Mouse (Mus musculus) CH12.LX (cell line): ENCODE measurements around the gene Adam15. TPM values are rescaled to one million over a fixed set of nuclear protein-coding genes. Genes with fewer than 3 reads are reported as not detected.

Experiments used
- DNase-seq: peaks from one replicate; pipeline ENCODE4 v3.0.0-alpha.2; 2013; ENCODE audit errors: extremely low read depth
- H3K27ac ChIP-seq: 2 replicates; pipeline ENCODE4 v1.5.1; 2012; ENCODE audit warnings: low read depth, mild to moderate bottlenecking, control low read depth, moderate library complexity; ENCODE audit not compliant: insufficient read depth
- H3K27me3 ChIP-seq: replicated peaks from 2 replicates; pipeline ENCODE3; 2012; ENCODE audit warnings: inconsistent platforms
- H3K36me3 ChIP-seq, 2 experiments: replicated peaks in 1 of 2; 2 replicates each; pipeline versions ENCODE3 to v1.6.1; 2012; ENCODE audit warnings: inconsistent platforms in 1 of 2, low read length in 1 of 2, mild to moderate bottlenecking in 1 of 2, mixed read lengths in 1 of 2, moderate library complexity in 1 of 2; ENCODE audit not compliant: control insufficient read depth in 1 of 2, insufficient read depth in 1 of 2
- H3K4me1 ChIP-seq, 2 experiments: 2 replicates each; pipeline ENCODE4 v1.6.1; 2012; ENCODE audit warnings: inconsistent platforms in 1 of 2, moderate library complexity in 1 of 2; ENCODE audit not compliant: insufficient read depth in 2 of 2, control insufficient read depth in 1 of 2
- H3K4me2 ChIP-seq: 2 replicates; pipeline ENCODE4 v1.6.1; 2012; ENCODE audit warnings: low read depth, mild to moderate bottlenecking, control low read depth; ENCODE audit not compliant: poor library complexity, insufficient read depth, severe bottlenecking
- H3K4me3 ChIP-seq, 3 experiments: fragments of 150-350 bp in 1 of 3; sonication (generic) in 1 of 3; replicated peaks in 1 of 3; 2 replicates each; pipeline versions ENCODE3 to v1.5.1; 2011 to 2012; ENCODE audit warnings: low read depth in 2 of 3, low read length in 2 of 3, mild to moderate bottlenecking in 2 of 3, moderate library complexity in 2 of 3, control low read depth in 1 of 3, improper control_type of control experiment in 1 of 3, inconsistent platforms in 1 of 3, mixed read lengths in 1 of 3; ENCODE audit not compliant: poor library complexity in 1 of 3
- H3K79me2 ChIP-seq: replicated peaks from 2 replicates; pipeline ENCODE4 v1.6.1; 2012; ENCODE audit warnings: mild to moderate bottlenecking, moderate library complexity; ENCODE audit not compliant: control insufficient read depth, poor library complexity, insufficient read depth, severe bottlenecking; ENCODE audit errors: extremely low read depth
- H3K9ac ChIP-seq: 2 replicates; pipeline ENCODE4 v1.6.1; 2012; ENCODE audit warnings: low read depth, mild to moderate bottlenecking, control low read depth, moderate library complexity; ENCODE audit not compliant: insufficient read depth
- H3K9me3 ChIP-seq: replicated peaks from 2 replicates; pipeline ENCODE3; 2012; ENCODE audit warnings: low read length, inconsistent platforms, mixed read lengths
- CHD1 ChIP-seq: IDR thresholded peaks from 2 replicates; pipeline ENCODE4 v1.6.1; 2012; ENCODE audit warnings: low read depth, low read length, improper control_type of control experiment, inconsistent platforms
- CHD2 ChIP-seq: IDR thresholded peaks from 2 replicates; pipeline ENCODE4 v1.6.1; 2011; ENCODE audit warnings: low read length, improper control_type of control experiment
- CTCF ChIP-seq, 2 experiments: IDR thresholded peaks in 1 of 2; conservative IDR thresholded peaks in 1 of 2; 2 replicates each; pipeline ENCODE4 v1.5.1; 2011 to 2012; ENCODE audit warnings: low read depth in 2 of 2, low read length in 2 of 2, improper control_type of control experiment in 1 of 2, inconsistent platforms in 1 of 2, mild to moderate bottlenecking in 1 of 2, moderate library complexity in 1 of 2
- E2F4 ChIP-seq: IDR thresholded peaks from 2 replicates; pipeline ENCODE4 v1.6.1; 2011; ENCODE audit warnings: low read depth, low read length, improper control_type of control experiment; ENCODE audit not compliant: insufficient replicate concordance
- ELF1 ChIP-seq: IDR thresholded peaks from 2 replicates; pipeline ENCODE4 v1.6.1; 2014; ENCODE audit warnings: low read depth, mild to moderate bottlenecking, inconsistent platforms, low read length, improper control_type of control experiment
- ETS1 ChIP-seq: conservative IDR thresholded peaks from 2 replicates; pipeline ENCODE4 v1.6.1; 2012; ENCODE audit warnings: low read depth, mild to moderate bottlenecking, inconsistent platforms, low read length, improper control_type of control experiment, moderate library complexity
- HCFC1 ChIP-seq: IDR thresholded peaks from 2 replicates; pipeline ENCODE4 v1.6.1; 2012; ENCODE audit warnings: low read depth, mild to moderate bottlenecking, inconsistent platforms, low read length, improper control_type of control experiment
- IRF4 ChIP-seq: IDR thresholded peaks from 2 replicates; pipeline ENCODE4 v1.6.1; 2014; ENCODE audit warnings: low read depth, mild to moderate bottlenecking, inconsistent platforms, low read length, improper control_type of control experiment
- JUND ChIP-seq: conservative IDR thresholded peaks from 2 replicates; pipeline ENCODE4 v1.6.1; 2011; ENCODE audit warnings: low read depth, low read length, improper control_type of control experiment
- KAT2A ChIP-seq: IDR thresholded peaks from 2 replicates; pipeline ENCODE4 v1.6.1; 2012; ENCODE audit warnings: low read length, improper control_type of control experiment, inconsistent platforms; ENCODE audit not compliant: insufficient replicate concordance
- MAFK ChIP-seq: IDR thresholded peaks from 2 replicates; pipeline ENCODE4 v1.6.1; 2011; ENCODE audit warnings: low read length, improper control_type of control experiment; ENCODE audit not compliant: insufficient replicate concordance
- MAX ChIP-seq: IDR thresholded peaks from 2 replicates; pipeline ENCODE4 v1.6.1; 2011; ENCODE audit warnings: low read length, improper control_type of control experiment
- MAZ ChIP-seq: IDR thresholded peaks from 2 replicates; pipeline ENCODE4 v1.6.1; 2012; ENCODE audit warnings: low read depth, mild to moderate bottlenecking, inconsistent platforms, low read length, improper control_type of control experiment, moderate library complexity
- MEF2A ChIP-seq: IDR thresholded peaks from 2 replicates; pipeline ENCODE4 v1.6.1; 2014; ENCODE audit warnings: low read depth, mild to moderate bottlenecking, inconsistent platforms, low read length, improper control_type of control experiment, borderline replicate concordance
- MXI1 ChIP-seq: IDR thresholded peaks from 2 replicates; pipeline ENCODE4 v1.6.1; 2011; ENCODE audit warnings: mild to moderate bottlenecking, low read depth, low read length, improper control_type of control experiment
- NELFE ChIP-seq: IDR thresholded peaks from 2 replicates; pipeline ENCODE4 v1.6.1; 2011; ENCODE audit warnings: low read depth, low read length, improper control_type of control experiment
- NRF1 ChIP-seq: IDR thresholded peaks from 2 replicates; pipeline ENCODE4 v1.6.1; 2014; ENCODE audit warnings: low read depth, mild to moderate bottlenecking, inconsistent platforms, low read length, improper control_type of control experiment, moderate library complexity
- PAX5 ChIP-seq: IDR thresholded peaks from 2 replicates; pipeline ENCODE4 v1.6.1; 2012; ENCODE audit warnings: low read length, inconsistent platforms, mixed read lengths
- POLR2A ChIP-seq: IDR thresholded peaks from 2 replicates; pipeline ENCODE4 v1.6.1; 2011; ENCODE audit warnings: low read depth, mild to moderate bottlenecking, improper control_type of control experiment, low read length
- POLR2AphosphoS2 ChIP-seq: IDR thresholded peaks from 2 replicates; pipeline ENCODE4 v1.6.1; 2011; ENCODE audit warnings: low read depth, low read length, improper control_type of control experiment
- SMC3 ChIP-seq: IDR thresholded peaks from 2 replicates; pipeline ENCODE4 v1.6.1; 2011; ENCODE audit warnings: low read depth, low read length, improper control_type of control experiment
- TBP ChIP-seq: conservative IDR thresholded peaks from 2 replicates; pipeline ENCODE4 v1.6.1; 2011; ENCODE audit warnings: low read depth, low read length, improper control_type of control experiment
- UBTF ChIP-seq: IDR thresholded peaks from 2 replicates; pipeline ENCODE4 v1.6.1; 2012; ENCODE audit warnings: low read depth, mild to moderate bottlenecking, inconsistent platforms, low read length, improper control_type of control experiment, moderate library complexity
- USF2 ChIP-seq: conservative IDR thresholded peaks from 2 replicates; pipeline ENCODE4 v1.6.1; 2011; ENCODE audit warnings: low read depth, low read length, improper control_type of control experiment
- ZC3H11A ChIP-seq: IDR thresholded peaks from 2 replicates; pipeline ENCODE4 v1.6.1; 2012; ENCODE audit warnings: low read depth, mild to moderate bottlenecking, inconsistent platforms, low read length, improper control_type of control experiment
- ZKSCAN1 ChIP-seq: IDR thresholded peaks from 2 replicates; pipeline ENCODE4 v1.6.1; 2012; ENCODE audit warnings: low read depth, inconsistent platforms, low read length, improper control_type of control experiment, borderline replicate concordance
- ZNF384 ChIP-seq: IDR thresholded peaks from 2 replicates; pipeline ENCODE4 v1.6.1; 2012; ENCODE audit warnings: low read depth, low read length, improper control_type of control experiment, inconsistent platforms
- dilution Hi-C: fragments of 300-500 bp; cut with MboI; formaldehyde crosslinking; loops from 2 replicates; pipeline ENCODE4 v1.14.3; 2020; ENCODE audit warnings: low sequenced_read_pairs; ENCODE audit not compliant: extremely low pct_unique_long_range_greater_than_20kb, extremely low pct_ligation_motif_present
- in situ Hi-C: fragments of 300-500 bp; cut with MboI; formaldehyde crosslinking; loops from 3 replicates; pipeline ENCODE4 v1.14.3; 2019; ENCODE audit warnings: low sequenced_read_pairs, low pct_ligation_motif_present, low pct_unique_long_range_greater_than_20kb, mixed read lengths
- polyA plus RNA-seq: library from polyadenylated mRNA; unstranded; fragments of >175 nt; gene quantifications from 2 replicates; pipeline ENCODE4 v1.2.1, GENCODE M21; 2012; ENCODE audit warnings: low read depth; ENCODE audit not compliant: insufficient read length
- total RNA-seq, 2 experiments: library from RNA; depleted of rRNA; stranded (reverse); fragments of 300-350 nt in 1 of 2; fragments of >200 nt in 1 of 2; gene quantifications; 2 replicates each; pipeline ENCODE4 v1.2.3; 2012 to 2014

Adam15 gene
- total and polyA plus RNA-seq, 3 experiments = 5.8 to 39.1 (median 26.5) TPM

- peaks cover 46% of the 10 kb centered on the region for H3K27me3 ChIP-seq
- H3K79me2 ChIP-seq = no peaks in the 10 kb centered on the region
- H3K4me3 ChIP-seq = no peak overlapping the region
- DNase-seq = no peak
- H3K4me2 ChIP-seq = no peak overlapping the region
- no peak overlapping the region for H3K9ac ChIP-seq
- no peaks in the 10 kb centered on the region for H3K36me3 ChIP-seq
- dilution Hi-C loops (no loop called here), in situ Hi-C loops (loop anchor here (25.0 kb wide), 2 partner anchors 354 to 429 kb away; partner anchors contain the start of genes Chrnb2 and Ube2q1)
- TF ChIP-seq UBTF (no peak), ZC3H11A (no peak), TBP (no peak), NELFE (no peak), NRF1 (no peak), MEF2A (no peak), MAFK (no peak), CHD2 (no peak), IRF4 (no peak)
- H3K9me3 ChIP-seq = no peaks in the 10 kb centered on the region
- no peak overlapping the region for H3K27ac ChIP-seq
- peaks cover 15 to 33% of the 10 kb centered on the region in 2 experiments for H3K4me1 ChIP-seq
Observed at GRCm38 (mm10) chr3:89333053-89333452, 16.7 kb downstream of the Adam15 start.

DNA sequence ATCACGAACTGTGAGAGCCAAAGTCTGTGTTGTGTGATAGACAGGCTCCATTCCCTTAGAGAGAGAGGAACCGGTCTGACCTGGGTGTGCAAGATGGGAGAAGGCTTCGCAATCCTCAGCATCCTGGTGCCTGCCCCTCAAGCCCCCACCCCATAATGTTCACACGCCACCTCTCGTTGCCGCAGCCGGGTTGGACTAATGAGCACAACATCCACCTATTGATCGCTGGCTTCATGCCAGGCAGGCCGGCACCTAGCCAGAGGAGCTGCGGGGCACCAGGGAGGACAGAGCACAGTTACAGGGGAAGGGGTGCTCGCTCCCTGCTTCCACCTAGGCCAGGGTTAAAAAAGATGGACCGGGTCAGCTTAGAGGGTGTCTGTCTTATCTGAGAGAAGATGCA is 17.3 kb downstream of the Adam15 start:
- in situ Hi-C loops = loop anchor here (25.0 kb wide), 2 partner anchors 355 to 430 kb away; partner anchors contain the start of genes Chrnb2 and Ube2q1
- TF ChIP-seq ZNF384 (no peak), MAX (no peak), CTCF (conservative IDR thresholded peaks at IDR 0.05 in 1 of 2, IDR thresholded peaks at IDR 0.05 in 1 of 2; ENCODE audit: low read depth in 2 of 2, low read length in 2 of 2) (no peak), SMC3 (no peak), MXI1 (no peak), ZC3H11A (no peak), MAZ (no peak)
- TF ChIP-seq, all 38 proteins: peak for 0
- no peak for DNase-seq
- Histone ChIP-seq H3K36me3 (no peaks in the 10 kb centered on the region), H3K4me2 (no peak overlapping the region), H3K4me3 (no peak overlapping the region), H3K9ac (no peak overlapping the region), H3K79me2 (no peaks in the 10 kb centered on the region), H3K27ac (no peak overlapping the region), H3K4me1 (peaks cover 15 to 32% of the 10 kb centered on the region in 2 experiments), H3K9me3 (no peaks in the 10 kb centered on the region), H3K27me3 (peaks cover 52% of the 10 kb centered on the region)
- dilution Hi-C loops = no loop called here

DNA sequence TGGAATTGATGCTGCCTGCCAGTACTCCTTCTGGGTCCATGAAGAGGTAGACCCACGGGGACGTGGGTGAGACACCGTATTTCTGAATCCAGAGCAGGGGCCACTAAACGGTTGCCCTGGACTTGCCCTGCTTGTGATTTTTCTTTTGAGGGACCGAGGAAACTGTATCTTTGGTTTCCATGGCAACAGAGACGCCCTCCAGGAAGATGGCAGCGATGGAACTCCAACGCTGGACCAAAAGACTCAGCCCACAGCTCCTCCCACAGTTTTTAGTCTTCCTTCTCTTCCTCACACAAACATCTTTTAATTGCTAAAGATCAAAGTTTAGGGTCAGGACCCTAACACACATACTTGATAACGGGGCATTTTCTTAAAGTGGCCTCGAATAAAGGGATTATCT is 17.8 kb downstream of the Adam15 start:
- Histone ChIP-seq H3K4me3 (no peak overlapping the region), H3K4me1 (peaks cover 14 to 27% of the 10 kb centered on the region in 2 experiments), H3K9ac (no peak overlapping the region), H3K4me2 (no peak overlapping the region), H3K79me2 (no peaks in the 10 kb centered on the region), H3K27me3 (peaks cover 52% of the 10 kb centered on the region), H3K9me3 (no peaks in the 10 kb centered on the region), H3K27ac (no peak overlapping the region), H3K36me3 (no peaks in the 10 kb centered on the region)
- dilution Hi-C loops = no loop called here
- no peak for DNase-seq
- in situ Hi-C loops = loop anchor here (25.0 kb wide), 2 partner anchors 355 to 430 kb away; partner anchors contain the start of genes Chrnb2 and Ube2q1
- TF ChIP-seq MAX = no peak
- no peak for TF ChIP-seq CHD2
- TF ChIP-seq POLR2A = no peak
- no peak for TF ChIP-seq JUND
- TF ChIP-seq IRF4 = no peak
- TF ChIP-seq MEF2A = no peak
- no peak for TF ChIP-seq NELFE
- TF ChIP-seq KAT2A = no peak
- no peak for TF ChIP-seq ELF1
- no peak for TF ChIP-seq E2F4
- no peak for TF ChIP-seq ZKSCAN1
- TF ChIP-seq CHD1 = no peak
- TF ChIP-seq MAFK = no peak
- no peak for TF ChIP-seq ETS1
- no peak for TF ChIP-seq PAX5
- TF ChIP-seq USF2 = no peak
- no peak for TF ChIP-seq POLR2AphosphoS2
- no peak for TF ChIP-seq HCFC1
